Mouse (Mus musculus): ENCODE measurements at regions not wholly inside any gene's neighbourhood (a gene's known extent, or its start where the extent isn't known, plus 50 kb on each side); places are given as distances from the start of the nearest gene placed in this dataset.

DNA sequence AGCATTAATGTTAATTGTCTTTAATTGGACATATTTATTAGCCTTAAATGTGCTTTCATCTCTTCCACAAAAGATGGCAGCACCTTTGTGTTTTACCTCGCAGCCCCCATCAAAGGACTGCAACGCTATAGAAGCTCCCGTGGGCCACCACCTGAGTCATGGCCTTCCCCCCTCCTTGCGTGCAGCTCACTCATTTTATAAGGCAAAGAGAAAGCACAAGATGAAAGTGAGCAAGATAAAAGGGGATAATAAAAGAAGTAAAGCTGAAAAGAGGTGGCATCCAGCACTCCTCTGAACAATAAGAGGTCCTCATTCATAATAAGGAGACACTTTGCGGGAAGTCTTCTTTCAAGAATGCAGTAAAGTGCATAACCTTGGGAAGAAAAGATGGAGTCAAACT, 403.9 kb downstream of the Cenpc1 start:
- Histone ChIP-seq H3K9ac (ENCODE audit: low read depth, low read length) (no peak overlapping the region), H3K4me3 (replicated peaks; ENCODE audit: low read depth, low read length) (no peak overlapping the region), H3K9me3 (replicated peaks; ENCODE audit: low read length) (no peaks in the 10 kb centered on the region), H3K27ac (no peak overlapping the region), H3K4me2 (ENCODE audit: low read length) (no peak overlapping the region), H3K4me1 (replicated peaks; ENCODE audit: insufficient read depth, low read length) (no peaks in the 10 kb centered on the region), H3K27me3 (ENCODE audit: insufficient read depth, low read length) (no peaks in the 10 kb centered on the region), H3K36me3 (ENCODE audit: insufficient read depth, low read length) (no peaks in the 10 kb centered on the region)
- no peak for TF ChIP-seq CTCF (IDR thresholded peaks at IDR 0.05; ENCODE audit: low read depth)
- no peak for DNase-seq (ENCODE audit: low spot score)
- WGBS: 45% methylated on average over 5 of the region's 5 CpGs
- ATAC-seq (replicated peaks; ENCODE audit: low FRiP score, low read depth): no peak

DNA sequence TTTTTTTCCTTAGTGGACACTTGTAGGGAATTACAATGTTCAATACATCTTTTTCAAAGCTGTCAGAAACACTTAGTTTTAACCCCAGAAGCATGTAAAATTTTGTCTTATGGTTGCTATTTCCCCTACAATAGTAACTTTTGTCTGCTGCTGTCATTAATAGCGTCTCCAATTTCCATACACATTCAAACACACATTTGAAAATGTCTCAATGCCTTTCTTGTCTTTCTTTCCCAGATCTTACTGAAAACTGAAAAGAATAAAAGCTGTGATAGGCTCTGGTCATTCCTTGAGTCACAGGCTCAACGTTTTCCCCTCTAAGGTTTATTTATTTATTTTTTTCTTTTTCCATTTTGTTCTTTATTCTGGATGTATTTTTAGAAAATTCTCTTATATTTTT, 444.3 kb downstream of the Cenpc1 start:
- TF ChIP-seq CTCF (IDR thresholded peaks at IDR 0.05; ENCODE audit: low read depth): no peak
- 66% methylated on average over 2 of the region's 2 CpGs for WGBS
- ATAC-seq (replicated peaks; ENCODE audit: low FRiP score, low read depth) (no peak), DNase-seq (ENCODE audit: low spot score) (no peak)
- Histone ChIP-seq H3K27ac (no peak overlapping the region), H3K4me1 (replicated peaks; ENCODE audit: insufficient read depth, low read length) (no peaks in the 10 kb centered on the region), H3K9ac (ENCODE audit: low read depth, low read length) (no peak overlapping the region), H3K36me3 (ENCODE audit: insufficient read depth, low read length) (no peaks in the 10 kb centered on the region), H3K4me2 (ENCODE audit: low read length) (no peak overlapping the region), H3K27me3 (ENCODE audit: insufficient read depth, low read length) (no peaks in the 10 kb centered on the region), H3K9me3 (replicated peaks; ENCODE audit: low read length) (no peaks in the 10 kb centered on the region), H3K4me3 (replicated peaks; ENCODE audit: low read depth, low read length) (no peak overlapping the region)

DNA sequence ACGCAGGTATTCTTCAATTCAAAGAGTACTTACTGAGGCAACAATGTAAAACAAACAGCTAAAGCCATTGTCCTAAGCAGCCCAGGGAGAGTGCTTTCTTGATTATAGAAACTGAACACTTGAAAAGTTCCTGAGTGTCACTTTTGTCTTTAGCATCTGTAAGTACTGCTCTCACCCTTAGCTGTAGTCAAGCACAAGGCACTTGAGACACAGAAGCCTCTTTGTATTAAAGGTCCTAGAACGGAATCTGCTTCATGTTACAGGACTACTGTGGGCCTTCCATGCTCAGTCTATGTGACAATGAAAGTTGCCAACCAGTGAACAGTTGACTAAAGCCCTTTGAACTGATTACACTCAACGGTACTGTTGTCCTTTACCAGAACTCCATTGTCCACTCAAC, 450.6 kb downstream of the Cenpc1 start:
- WGBS: 80% methylated on average over 3 of the region's 3 CpGs
- TF ChIP-seq CTCF (IDR thresholded peaks at IDR 0.05; ENCODE audit: low read depth): no peak
- no peak overlapping the region for H3K9ac ChIP-seq (ENCODE audit: low read depth, low read length)
- H3K4me2 ChIP-seq (ENCODE audit: low read length): no peak overlapping the region
- H3K27ac ChIP-seq: no peak overlapping the region
- H3K4me1 ChIP-seq (replicated peaks; ENCODE audit: insufficient read depth, low read length): no peaks in the 10 kb centered on the region
- ATAC-seq (replicated peaks; ENCODE audit: low FRiP score, low read depth) (no peak), DNase-seq (ENCODE audit: low spot score) (no peak)
- H3K9me3 ChIP-seq (replicated peaks; ENCODE audit: low read length): no peaks in the 10 kb centered on the region
- H3K27me3 ChIP-seq (ENCODE audit: insufficient read depth, low read length): no peaks in the 10 kb centered on the region
- no peak overlapping the region for H3K4me3 ChIP-seq (replicated peaks; ENCODE audit: low read depth, low read length)
- H3K36me3 ChIP-seq (ENCODE audit: insufficient read depth, low read length): no peaks in the 10 kb centered on the region

DNA sequence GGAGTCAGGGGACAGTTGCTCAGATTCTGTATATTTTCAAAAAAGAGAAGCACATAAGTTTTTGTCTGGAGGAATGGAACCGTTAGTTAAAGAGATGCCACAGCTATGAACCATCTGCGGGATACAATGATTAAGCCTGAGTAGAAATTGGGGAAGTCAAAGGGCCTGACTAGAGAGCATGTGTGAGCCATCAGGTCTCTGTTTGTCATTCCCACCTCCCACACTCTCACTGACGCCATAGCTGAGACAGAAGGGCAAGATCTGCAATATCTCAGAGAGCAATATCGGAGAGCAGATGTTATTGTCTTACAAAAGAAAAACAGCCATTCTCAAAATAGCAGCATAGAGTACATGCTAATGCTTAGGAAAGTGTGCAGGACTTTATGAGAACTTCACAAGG, 452.8 kb downstream of the Cenpc1 start:
- Histone ChIP-seq H3K9me3 (replicated peaks; ENCODE audit: low read length) (no peaks in the 10 kb centered on the region), H3K36me3 (ENCODE audit: insufficient read depth, low read length) (no peaks in the 10 kb centered on the region), H3K4me2 (ENCODE audit: low read length) (no peak overlapping the region), H3K27me3 (ENCODE audit: insufficient read depth, low read length) (no peaks in the 10 kb centered on the region), H3K4me3 (replicated peaks; ENCODE audit: low read depth, low read length) (no peak overlapping the region), H3K9ac (ENCODE audit: low read depth, low read length) (no peak overlapping the region), H3K27ac (no peak overlapping the region), H3K4me1 (replicated peaks; ENCODE audit: insufficient read depth, low read length) (no peaks in the 10 kb centered on the region)
- WGBS: 40% methylated on average over 4 of the region's 4 CpGs
- TF ChIP-seq CTCF (IDR thresholded peaks at IDR 0.05; ENCODE audit: low read depth): no peak
- ATAC-seq (replicated peaks; ENCODE audit: low FRiP score, low read depth) (no peak), DNase-seq (ENCODE audit: low spot score) (peak; percentile 1)

DNA sequence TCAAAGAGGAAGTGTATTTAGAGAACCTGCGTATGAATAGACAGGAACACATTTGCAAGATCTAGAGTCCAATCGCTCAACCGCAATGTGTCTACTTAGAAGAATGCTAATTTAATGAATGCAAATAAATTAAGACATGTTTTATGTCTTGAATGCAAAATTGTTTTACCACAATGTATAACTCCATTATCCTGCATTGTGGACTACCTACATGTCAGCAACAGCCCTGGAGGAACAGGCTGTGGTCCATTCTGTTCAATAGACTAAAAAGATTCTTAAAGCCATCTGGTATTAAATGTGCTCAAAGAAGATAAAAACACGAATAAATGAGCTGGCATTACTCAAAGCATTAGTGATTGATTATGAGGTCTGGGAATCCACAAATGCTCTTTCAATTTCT, 456.3 kb downstream of the Cenpc1 start:
- no peak for TF ChIP-seq CTCF (IDR thresholded peaks at IDR 0.05; ENCODE audit: low read depth)
- WGBS: 77% methylated on average over 4 of the region's 4 CpGs
- DNase-seq (ENCODE audit: low spot score) (no peak), ATAC-seq (replicated peaks; ENCODE audit: low FRiP score, low read depth) (no peak)
- Histone ChIP-seq H3K4me3 (replicated peaks; ENCODE audit: low read depth, low read length) (no peak overlapping the region), H3K4me2 (ENCODE audit: low read length) (no peak overlapping the region), H3K9ac (ENCODE audit: low read depth, low read length) (no peak overlapping the region), H3K9me3 (replicated peaks; ENCODE audit: low read length) (no peaks in the 10 kb centered on the region), H3K4me1 (replicated peaks; ENCODE audit: insufficient read depth, low read length) (no peaks in the 10 kb centered on the region), H3K27ac (no peak overlapping the region), H3K36me3 (ENCODE audit: insufficient read depth, low read length) (no peaks in the 10 kb centered on the region), H3K27me3 (ENCODE audit: insufficient read depth, low read length) (no peaks in the 10 kb centered on the region)

DNA sequence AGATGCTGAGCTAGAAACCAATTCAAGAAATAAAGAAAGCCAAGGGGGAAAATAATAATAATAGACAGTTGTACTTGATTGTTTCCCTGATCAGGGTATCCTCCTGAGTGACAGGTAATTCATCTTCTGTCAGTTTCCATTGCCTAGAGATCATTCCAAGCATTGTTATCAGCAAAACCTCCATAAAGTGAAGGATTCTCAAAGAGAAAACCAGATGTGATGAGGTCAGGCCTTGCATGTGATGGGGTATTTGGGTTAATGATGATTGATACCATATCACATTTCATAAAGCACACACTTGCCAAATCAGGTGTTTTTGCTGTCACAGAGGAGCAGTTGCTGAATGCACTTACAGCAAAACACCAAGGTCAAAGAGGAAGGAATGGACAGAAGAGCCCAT, 467.2 kb downstream of the Cenpc1 start:
- H3K36me3 ChIP-seq (ENCODE audit: insufficient read depth, low read length): no peaks in the 10 kb centered on the region
- DNase-seq (ENCODE audit: low spot score) (no peak), ATAC-seq (replicated peaks; ENCODE audit: low FRiP score, low read depth) (no peak)
- TF ChIP-seq CTCF (IDR thresholded peaks at IDR 0.05; ENCODE audit: low read depth): no peak
- no peaks in the 10 kb centered on the region for H3K27me3 ChIP-seq (ENCODE audit: insufficient read depth, low read length)
- H3K9ac ChIP-seq (ENCODE audit: low read depth, low read length): no peak overlapping the region
- H3K9me3 ChIP-seq (replicated peaks; ENCODE audit: low read length): no peaks in the 10 kb centered on the region
- no peak overlapping the region for H3K4me2 ChIP-seq (ENCODE audit: low read length)
- no peak overlapping the region for H3K27ac ChIP-seq
- H3K4me1 ChIP-seq (replicated peaks; ENCODE audit: insufficient read depth, low read length): no peaks in the 10 kb centered on the region
- H3K4me3 ChIP-seq (replicated peaks; ENCODE audit: low read depth, low read length): no peak overlapping the region

DNA sequence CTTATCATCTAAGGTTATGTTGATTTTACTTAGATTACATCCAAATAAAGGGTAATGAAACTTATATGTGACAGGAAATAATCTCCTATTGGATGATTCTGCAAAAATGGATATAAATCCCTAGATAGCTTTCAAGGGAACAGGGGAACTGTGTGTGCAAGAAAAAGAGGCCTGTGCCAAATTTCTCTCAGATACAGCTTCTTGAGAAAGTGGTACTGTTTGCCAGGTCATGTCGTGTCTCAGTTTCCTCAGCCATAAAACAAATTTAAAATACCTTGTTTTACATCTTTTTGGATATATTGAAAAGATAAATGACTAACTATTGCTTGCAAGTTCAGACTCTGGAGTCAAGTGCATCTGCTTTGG, 470.3 kb downstream of the Cenpc1 start:
- no peaks in the 10 kb centered on the region for H3K27me3 ChIP-seq (ENCODE audit: insufficient read depth, low read length)
- 34% methylated on average over 1 of the region's 1 CpGs for WGBS
- ATAC-seq (replicated peaks; ENCODE audit: low FRiP score, low read depth): no peak

More for the DNA sequence above, 470.3 kb downstream of the Cenpc1 start:
- Histone ChIP-seq H3K9ac (ENCODE audit: low read depth, low read length) (no peak overlapping the region), H3K9me3 (replicated peaks; ENCODE audit: low read length) (no peaks in the 10 kb centered on the region), H3K27ac (no peak overlapping the region), H3K36me3 (ENCODE audit: insufficient read depth, low read length) (no peaks in the 10 kb centered on the region), H3K4me1 (replicated peaks; ENCODE audit: insufficient read depth, low read length) (no peaks in the 10 kb centered on the region), H3K4me3 (replicated peaks; ENCODE audit: low read depth, low read length) (no peak overlapping the region), H3K4me2 (ENCODE audit: low read length) (no peak overlapping the region)
- TF ChIP-seq CTCF (IDR thresholded peaks at IDR 0.05; ENCODE audit: low read depth): no peak
- no peak for DNase-seq (ENCODE audit: low spot score)

Data from kidney, postnatal 0 days (tissue).